Mouse (Mus musculus): ENCODE measurements around the gene Cpn1. TPM values are rescaled to one million over a fixed set of nuclear protein-coding genes. Genes with fewer than 3 reads are reported as not detected.

Gene Cpn1
- polyA plus RNA-seq, 1 experiment, result 0.27 TPM

DNA sequence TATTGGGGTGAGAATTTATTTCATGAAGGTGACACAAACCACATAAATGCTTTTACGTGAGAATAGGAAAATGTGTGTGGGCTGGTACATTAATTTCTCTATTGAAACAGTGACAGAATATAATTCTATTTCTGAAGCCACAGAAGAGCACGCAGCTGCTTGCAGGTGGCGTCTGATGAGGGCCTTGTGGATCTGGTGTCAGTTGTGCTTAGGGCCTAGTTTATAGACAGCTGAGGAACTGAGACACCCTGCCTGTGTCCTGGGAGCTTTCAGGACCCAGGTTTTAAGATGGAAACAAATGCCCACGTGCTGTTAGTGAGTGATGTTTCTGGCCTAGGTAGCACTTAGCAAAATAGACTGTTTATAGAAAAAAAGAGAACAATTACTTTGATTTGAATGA, 18.7 kb upstream of the Cpn1 start:
- H3K36me3 ChIP-seq (ENCODE audit: control insufficient read depth, insufficient read depth, low read length), result no peaks in the 10 kb centered on the region
- H3K4me3 ChIP-seq (ENCODE audit: control insufficient read depth, insufficient read depth, low read length), result no peak overlapping the region
- H3K4me1 ChIP-seq (replicated peaks; ENCODE audit: control insufficient read depth, insufficient read depth, low read length), result no peaks in the 10 kb centered on the region; the same call in 1 of the 2 replicates
- no peak overlapping the region for H3K27ac ChIP-seq (ENCODE audit: control insufficient read depth, insufficient read depth, low read length)
- WGBS, result 81% methylated on average over 4 of the region's 4 CpGs
- no peak for DNase-seq
- TF ChIP-seq CTCF (IDR thresholded peaks at IDR 0.05; ENCODE audit: borderline replicate concordance, control insufficient read depth, extremely low read depth, insufficient read depth, low read length, poor library complexity) (no peak), POLR2A (IDR thresholded peaks at IDR 0.05; ENCODE audit: control insufficient read depth, extremely low read depth, insufficient read depth, low read length, poor library complexity) (no peak)
- no peaks in the 10 kb centered on the region for H3K27me3 ChIP-seq (ENCODE audit: control insufficient read depth, insufficient read depth, low read length)

DNA sequence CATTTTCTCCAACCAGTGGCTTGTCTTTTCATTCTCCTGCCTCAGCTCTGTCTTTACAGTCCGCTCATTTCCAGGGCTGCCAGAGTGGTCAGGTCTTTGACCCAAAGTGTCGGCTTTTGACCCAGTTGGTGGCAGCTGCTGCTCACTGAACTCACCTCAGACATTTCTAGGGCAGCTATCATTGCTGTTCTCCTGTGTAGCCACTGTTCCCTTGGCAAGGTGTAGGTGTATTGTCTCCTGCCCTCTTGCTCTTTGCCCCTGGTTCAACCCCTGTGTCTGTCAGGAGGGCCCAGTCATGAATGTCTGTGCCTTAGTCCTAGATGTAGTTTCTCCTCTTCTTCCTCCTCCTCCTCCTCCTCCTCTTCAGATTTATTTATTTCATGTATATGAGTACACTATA, 17.9 kb upstream of the Cpn1 start:
- Histone ChIP-seq H3K36me3 (ENCODE audit: control insufficient read depth, insufficient read depth, low read length) (no peaks in the 10 kb centered on the region), H3K27me3 (ENCODE audit: control insufficient read depth, insufficient read depth, low read length) (no peaks in the 10 kb centered on the region), H3K27ac (ENCODE audit: control insufficient read depth, insufficient read depth, low read length) (no peak overlapping the region), H3K4me3 (ENCODE audit: control insufficient read depth, insufficient read depth, low read length) (no peak overlapping the region), H3K4me1 (replicated peaks; ENCODE audit: control insufficient read depth, insufficient read depth, low read length) (no peaks in the 10 kb centered on the region; the same call in 1 of the 2 replicates)
- no peak for DNase-seq
- no peak for TF ChIP-seq POLR2A (IDR thresholded peaks at IDR 0.05; ENCODE audit: control insufficient read depth, extremely low read depth, insufficient read depth, low read length, poor library complexity)
- no peak for TF ChIP-seq CTCF (IDR thresholded peaks at IDR 0.05; ENCODE audit: borderline replicate concordance, control insufficient read depth, extremely low read depth, insufficient read depth, low read length, poor library complexity)
- 100% methylated on average over 2 of the region's 2 CpGs for WGBS

DNA sequence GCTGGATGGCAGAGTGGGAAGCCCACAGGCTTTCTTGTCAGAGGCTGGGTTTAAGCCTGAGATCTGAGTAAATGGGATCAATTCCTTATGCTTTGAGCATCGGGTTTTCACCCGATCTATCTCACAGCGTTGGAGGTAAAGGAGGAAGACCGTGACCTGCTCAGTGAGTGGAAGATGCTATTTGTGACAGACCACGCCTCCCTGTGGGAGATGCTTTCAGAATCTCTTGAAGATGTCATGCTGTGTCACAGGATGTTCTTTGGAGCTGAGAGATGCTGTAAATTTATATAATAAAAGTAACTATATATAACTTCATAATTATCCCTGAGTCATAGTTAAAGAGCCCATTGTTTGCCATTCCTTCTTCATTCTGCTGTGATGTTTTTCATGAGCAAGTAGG, 14.4 kb upstream of the Cpn1 start:
- TF ChIP-seq POLR2A (IDR thresholded peaks at IDR 0.05; ENCODE audit: control insufficient read depth, extremely low read depth, insufficient read depth, low read length, poor library complexity) (no peak), CTCF (IDR thresholded peaks at IDR 0.05; ENCODE audit: borderline replicate concordance, control insufficient read depth, extremely low read depth, insufficient read depth, low read length, poor library complexity) (no peak)
- 76% methylated on average over 5 of the region's 5 CpGs for WGBS
- Histone ChIP-seq H3K4me3 (ENCODE audit: control insufficient read depth, insufficient read depth, low read length) (no peak overlapping the region), H3K4me1 (replicated peaks; ENCODE audit: control insufficient read depth, insufficient read depth, low read length) (no peaks in the 10 kb centered on the region; the same call in 1 of the 2 replicates), H3K27ac (ENCODE audit: control insufficient read depth, insufficient read depth, low read length) (no peak overlapping the region), H3K27me3 (ENCODE audit: control insufficient read depth, insufficient read depth, low read length) (no peaks in the 10 kb centered on the region), H3K36me3 (ENCODE audit: control insufficient read depth, insufficient read depth, low read length) (no peaks in the 10 kb centered on the region)
- DNase-seq, result no peak

DNA sequence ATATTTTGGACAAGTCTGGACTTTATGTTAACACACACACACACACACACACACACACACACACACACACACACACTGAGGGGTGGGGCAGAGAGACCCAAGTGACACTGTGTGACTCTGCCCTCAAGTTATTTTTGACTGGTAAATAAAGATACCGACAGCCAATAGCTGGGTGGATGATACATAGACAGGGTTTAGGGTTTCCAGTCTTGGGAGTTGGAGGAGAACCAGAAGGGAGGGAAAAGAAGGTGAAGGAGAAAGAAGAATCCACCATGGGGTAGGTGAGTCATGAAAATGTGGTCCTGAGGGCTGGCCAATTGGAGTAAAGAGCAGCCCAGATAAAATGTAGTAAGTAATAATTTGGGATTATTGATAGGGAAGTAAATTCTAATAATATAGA, 13.7 kb upstream of the Cpn1 start:
- no peaks in the 10 kb centered on the region for H3K27me3 ChIP-seq (ENCODE audit: control insufficient read depth, insufficient read depth, low read length)
- WGBS, result 88% methylated on average over 1 of the region's 1 CpGs
- no peaks in the 10 kb centered on the region for H3K4me1 ChIP-seq (replicated peaks; ENCODE audit: control insufficient read depth, insufficient read depth, low read length)
- H3K36me3 ChIP-seq (ENCODE audit: control insufficient read depth, insufficient read depth, low read length), result no peaks in the 10 kb centered on the region
- no peak for DNase-seq
- no peak for TF ChIP-seq POLR2A (IDR thresholded peaks at IDR 0.05; ENCODE audit: control insufficient read depth, extremely low read depth, insufficient read depth, low read length, poor library complexity)
- no peak for TF ChIP-seq CTCF (IDR thresholded peaks at IDR 0.05; ENCODE audit: borderline replicate concordance, control insufficient read depth, extremely low read depth, insufficient read depth, low read length, poor library complexity)
- no peak overlapping the region for H3K27ac ChIP-seq (ENCODE audit: control insufficient read depth, insufficient read depth, low read length)
- H3K4me3 ChIP-seq (ENCODE audit: control insufficient read depth, insufficient read depth, low read length), result no peak overlapping the region

DNA sequence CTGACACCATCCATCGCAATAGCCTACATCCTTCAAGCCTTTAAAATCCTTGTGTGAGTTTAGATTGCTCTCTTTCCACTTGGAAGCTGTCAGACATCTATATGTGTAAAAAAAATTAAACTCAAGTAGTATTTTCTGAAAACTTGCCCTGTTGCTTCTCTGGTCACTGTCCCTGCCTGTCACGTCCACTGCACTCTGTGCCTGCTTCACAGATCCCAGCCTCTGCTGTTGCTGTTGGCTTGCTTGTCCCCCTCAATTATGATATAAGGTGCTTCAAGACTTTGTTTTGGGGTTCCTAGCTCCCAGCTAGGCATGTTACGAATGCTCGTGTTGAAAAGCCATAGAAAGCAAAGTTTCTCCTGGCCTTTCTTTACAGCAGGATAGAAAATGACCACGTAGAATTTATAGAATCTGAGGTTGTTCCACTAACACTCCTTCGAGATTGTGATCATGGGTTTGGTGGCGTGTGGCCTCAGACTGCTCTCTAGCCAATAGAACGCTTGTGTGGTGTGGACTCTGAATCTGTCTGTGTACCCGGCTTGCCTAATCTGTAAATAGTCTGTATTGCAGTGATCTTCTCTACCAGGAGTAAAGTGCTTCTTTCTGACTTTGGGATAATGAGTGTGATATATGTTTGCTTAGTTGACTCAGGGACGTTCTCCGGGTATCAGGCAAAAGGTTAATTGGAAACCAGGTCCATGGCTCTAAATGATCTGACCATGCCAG, 12.6 kb upstream of the Cpn1 start:
- no peak for TF ChIP-seq CTCF (IDR thresholded peaks at IDR 0.05; ENCODE audit: borderline replicate concordance, control insufficient read depth, extremely low read depth, insufficient read depth, low read length, poor library complexity)
- TF ChIP-seq POLR2A (IDR thresholded peaks at IDR 0.05; ENCODE audit: control insufficient read depth, extremely low read depth, insufficient read depth, low read length, poor library complexity), result no peak
- Histone ChIP-seq H3K36me3 (ENCODE audit: control insufficient read depth, insufficient read depth, low read length) (no peaks in the 10 kb centered on the region), H3K27ac (ENCODE audit: control insufficient read depth, insufficient read depth, low read length) (no peak overlapping the region), H3K27me3 (ENCODE audit: control insufficient read depth, insufficient read depth, low read length) (no peaks in the 10 kb centered on the region), H3K4me1 (replicated peaks; ENCODE audit: control insufficient read depth, insufficient read depth, low read length) (no peaks in the 10 kb centered on the region), H3K4me3 (ENCODE audit: control insufficient read depth, insufficient read depth, low read length) (no peak overlapping the region)
- DNase-seq, result no peak
- 90% methylated on average over 11 of the region's 11 CpGs for WGBS

DNA sequence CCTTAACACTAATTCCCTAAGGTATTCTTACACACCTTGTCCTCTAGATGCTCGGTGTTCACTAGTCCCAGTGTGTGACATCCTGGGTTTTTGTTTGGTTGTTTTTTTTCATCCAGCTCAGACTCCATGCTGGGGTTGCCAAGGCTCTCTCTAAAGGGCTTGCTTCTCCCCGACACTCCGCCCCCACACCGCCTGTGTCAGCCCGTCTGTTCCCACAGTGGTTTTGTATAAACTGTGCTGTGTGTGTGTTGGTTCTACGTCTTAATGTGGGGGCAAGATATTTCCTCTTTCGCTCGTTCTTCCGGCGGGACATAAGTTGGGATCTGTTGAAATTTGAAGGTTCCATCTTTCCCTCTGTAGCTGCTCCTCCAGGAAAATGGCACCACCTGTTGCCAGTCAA, 11.7 kb upstream of the Cpn1 start:
- WGBS, result 79% methylated on average over 10 of the region's 10 CpGs
- no peaks in the 10 kb centered on the region for H3K36me3 ChIP-seq (ENCODE audit: control insufficient read depth, insufficient read depth, low read length)
- no peaks in the 10 kb centered on the region for H3K4me1 ChIP-seq (replicated peaks; ENCODE audit: control insufficient read depth, insufficient read depth, low read length)
- H3K27me3 ChIP-seq (ENCODE audit: control insufficient read depth, insufficient read depth, low read length), result no peaks in the 10 kb centered on the region
- H3K4me3 ChIP-seq (ENCODE audit: control insufficient read depth, insufficient read depth, low read length), result no peak overlapping the region
- TF ChIP-seq POLR2A (IDR thresholded peaks at IDR 0.05; ENCODE audit: control insufficient read depth, extremely low read depth, insufficient read depth, low read length, poor library complexity) (no peak), CTCF (IDR thresholded peaks at IDR 0.05; ENCODE audit: borderline replicate concordance, control insufficient read depth, extremely low read depth, insufficient read depth, low read length, poor library complexity) (no peak)
- no peak for DNase-seq
- H3K27ac ChIP-seq (ENCODE audit: control insufficient read depth, insufficient read depth, low read length), result no peak overlapping the region
